Mouse (Mus musculus): Measurements from ENCODE around the gene Plekha8. TPM values are rescaled to one million over a fixed set of nuclear protein-coding genes. Genes with fewer than 3 reads are reported as not detected.

Gene Plekha8
- 3.9 and 4.9 TPM in 2 replicates for polyA plus RNA-seq (2012; ENCODE audit: insufficient read depth, insufficient read length, missing spikeins)

GRCm38 (mm10) chr6:54594469-54595329, at the start of gene Plekha8:
Gene Plekha8, plus strand, starts transcription at chr6:54595111.
- TF ChIP-seq CTCF (IDR thresholded peaks at IDR 0.05; ENCODE audit: low read depth, low read length): no peak
- 0 out of 2 replicates have a peak, but pooled peaks have one; percentile 39 for TF ChIP-seq POLR2A (IDR thresholded peaks at IDR 0.05; ENCODE audit: borderline replicate concordance, low read depth, low read length)

GRCm38 (mm10) chr6:54548314-54549019, 46.4 kb upstream of the Plekha8 start:
- Histone ChIP-seq H3K4me1 (ENCODE audit: control insufficient read depth, insufficient read depth, low read length) (no peaks in the 10 kb centered on the region), H3K4me3 (ENCODE audit: insufficient read depth, low read length) (no peak overlapping the region), H3K27ac (ENCODE audit: insufficient read depth, low read depth, low read length) (no peak overlapping the region)
- TF ChIP-seq POLR2A (IDR thresholded peaks at IDR 0.05; ENCODE audit: borderline replicate concordance, low read depth, low read length) (no peak), CTCF (IDR thresholded peaks at IDR 0.05; ENCODE audit: low read depth, low read length) (no peak)

More at GRCm38 (mm10) chr6:54594469-54595329, at the start of gene Plekha8:
- H3K4me3 ChIP-seq (ENCODE audit: insufficient read depth, low read length): peak within 1 kb of the TSS; percentile 59
- H3K4me1 ChIP-seq (ENCODE audit: control insufficient read depth, insufficient read depth, low read length): peaks cover 4% of the 10 kb centered on the region; the same call in 1 of the 2 replicates
- no peak within 1 kb of the TSS for H3K27ac ChIP-seq (ENCODE audit: insufficient read depth, low read depth, low read length)

- H3K4me3 ChIP-seq (ENCODE audit: insufficient read depth, low read length): no peak overlapping the region
- no peaks in the 10 kb centered on the region for H3K4me1 ChIP-seq (ENCODE audit: control insufficient read depth, insufficient read depth, low read length)
- no peak overlapping the region for H3K27ac ChIP-seq (ENCODE audit: insufficient read depth, low read depth, low read length)
- TF ChIP-seq CTCF (IDR thresholded peaks at IDR 0.05; ENCODE audit: low read depth, low read length) (no peak), POLR2A (IDR thresholded peaks at IDR 0.05; ENCODE audit: borderline replicate concordance, low read depth, low read length) (no peak)
Observed at GRCm38 (mm10) chr6:54549311-54549710, 45.6 kb upstream of the Plekha8 start.

- H3K27ac ChIP-seq (ENCODE audit: insufficient read depth, low read depth, low read length): no peak overlapping the region
- H3K4me3 ChIP-seq (ENCODE audit: insufficient read depth, low read length): no peak overlapping the region
- no peaks in the 10 kb centered on the region for H3K4me1 ChIP-seq (ENCODE audit: control insufficient read depth, insufficient read depth, low read length)
- TF ChIP-seq POLR2A (IDR thresholded peaks at IDR 0.05; ENCODE audit: borderline replicate concordance, low read depth, low read length) (no peak), CTCF (IDR thresholded peaks at IDR 0.05; ENCODE audit: low read depth, low read length) (no peak)
Observed at GRCm38 (mm10) chr6:54550801-54551323, 44.0 kb upstream of the Plekha8 start.

GRCm38 (mm10) chr6:54552721-54553413, 42.0 kb upstream of the Plekha8 start:
- TF ChIP-seq CTCF (IDR thresholded peaks at IDR 0.05; ENCODE audit: low read depth, low read length): no peak
- no peak for TF ChIP-seq POLR2A (IDR thresholded peaks at IDR 0.05; ENCODE audit: borderline replicate concordance, low read depth, low read length)
- no peaks in the 10 kb centered on the region for H3K4me1 ChIP-seq (ENCODE audit: control insufficient read depth, insufficient read depth, low read length)
- no peak overlapping the region for H3K4me3 ChIP-seq (ENCODE audit: insufficient read depth, low read length)
- H3K27ac ChIP-seq (ENCODE audit: insufficient read depth, low read depth, low read length): no peak overlapping the region

- TF ChIP-seq CTCF (IDR thresholded peaks at IDR 0.05; ENCODE audit: low read depth, low read length) (no peak), POLR2A (IDR thresholded peaks at IDR 0.05; ENCODE audit: borderline replicate concordance, low read depth, low read length) (no peak)
- H3K27ac ChIP-seq (ENCODE audit: insufficient read depth, low read depth, low read length): no peak overlapping the region
- H3K4me1 ChIP-seq (ENCODE audit: control insufficient read depth, insufficient read depth, low read length): no peaks in the 10 kb centered on the region
- H3K4me3 ChIP-seq (ENCODE audit: insufficient read depth, low read length): no peak overlapping the region
Observed at GRCm38 (mm10) chr6:54553632-54554031, 41.3 kb upstream of the Plekha8 start.

- no peaks in the 10 kb centered on the region for H3K4me1 ChIP-seq (ENCODE audit: control insufficient read depth, insufficient read depth, low read length)
- no peak for TF ChIP-seq POLR2A (IDR thresholded peaks at IDR 0.05; ENCODE audit: borderline replicate concordance, low read depth, low read length)
- TF ChIP-seq CTCF (IDR thresholded peaks at IDR 0.05; ENCODE audit: low read depth, low read length): no peak
- H3K27ac ChIP-seq (ENCODE audit: insufficient read depth, low read depth, low read length): no peak overlapping the region
- no peak overlapping the region for H3K4me3 ChIP-seq (ENCODE audit: insufficient read depth, low read length)
Observed at GRCm38 (mm10) chr6:54554341-54555110, 40.4 kb upstream of the Plekha8 start.

- Histone ChIP-seq H3K4me3 (ENCODE audit: insufficient read depth, low read length) (no peak overlapping the region), H3K4me1 (ENCODE audit: control insufficient read depth, insufficient read depth, low read length) (no peaks in the 10 kb centered on the region), H3K27ac (ENCODE audit: insufficient read depth, low read depth, low read length) (no peak overlapping the region)
- TF ChIP-seq CTCF (IDR thresholded peaks at IDR 0.05; ENCODE audit: low read depth, low read length) (no peak), POLR2A (IDR thresholded peaks at IDR 0.05; ENCODE audit: borderline replicate concordance, low read depth, low read length) (no peak)
Observed at GRCm38 (mm10) chr6:54555816-54556215, 39.1 kb upstream of the Plekha8 start.

GRCm38 (mm10) chr6:54557671-54558070, 37.2 kb upstream of the Plekha8 start:
- H3K27ac ChIP-seq (ENCODE audit: insufficient read depth, low read depth, low read length): no peak overlapping the region
- no peak overlapping the region for H3K4me3 ChIP-seq (ENCODE audit: insufficient read depth, low read length)
- no peaks in the 10 kb centered on the region for H3K4me1 ChIP-seq (ENCODE audit: control insufficient read depth, insufficient read depth, low read length)
- TF ChIP-seq CTCF (IDR thresholded peaks at IDR 0.05; ENCODE audit: low read depth, low read length) (no peak), POLR2A (IDR thresholded peaks at IDR 0.05; ENCODE audit: borderline replicate concordance, low read depth, low read length) (no peak)
